Mouse (Mus musculus) MEL (cell line): Measurements from ENCODE around the gene Pcgf1. TPM values are rescaled to one million over a fixed set of nuclear protein-coding genes. Genes with fewer than 3 reads are reported as not detected.

Experiments
- DNase-seq: peaks from one replicate; pipeline ENCODE4 v3.0.0; 2011; ENCODE audit warnings: low read depth, low spot score
- H3K27ac ChIP-seq: 2 replicates; pipeline ENCODE4 v1.5.1; 2012; ENCODE audit warnings: low read depth, mild to moderate bottlenecking, control low read depth, low read length, moderate library complexity; ENCODE audit not compliant: control insufficient read depth
- H3K27me3 ChIP-seq, 2 experiments: fragments of 150-350 bp in 1 of 2; sonication (generic) in 1 of 2; 2 replicates each; pipeline ENCODE4 v1.6.1; 2012; ENCODE audit warnings: low read length in 2 of 2, mild to moderate bottlenecking in 2 of 2, improper control_type of control experiment in 1 of 2, moderate library complexity in 1 of 2; ENCODE audit not compliant: insufficient read depth in 2 of 2, control insufficient read depth in 1 of 2
- H3K36me3 ChIP-seq, 2 experiments: 2 replicates each; pipeline ENCODE4 v1.6.1; 2012 to 2014; ENCODE audit warnings: low read length in 2 of 2, improper control_type of control experiment in 1 of 2, inconsistent platforms in 1 of 2, mild to moderate bottlenecking in 1 of 2; ENCODE audit not compliant: insufficient read depth in 2 of 2, control insufficient read depth in 1 of 2
- H3K4me1 ChIP-seq, 2 experiments: fragments of 150-350 bp in 1 of 2; sonication (generic) in 1 of 2; 2 replicates each; pipeline ENCODE4 v1.6.1; 2012; ENCODE audit warnings: low read length in 2 of 2, improper control_type of control experiment in 1 of 2, mild to moderate bottlenecking in 1 of 2; ENCODE audit not compliant: insufficient read depth in 2 of 2, control insufficient read depth in 1 of 2
- H3K4me3 ChIP-seq, 2 experiments: fragments of 150-350 bp in 1 of 2; sonication (generic) in 1 of 2; 2 replicates each; pipeline ENCODE4 v1.5.1; 2012; ENCODE audit warnings: low read depth in 2 of 2, low read length in 2 of 2, mild to moderate bottlenecking in 2 of 2, moderate library complexity in 2 of 2, control low read depth in 1 of 2, improper control_type of control experiment in 1 of 2; ENCODE audit not compliant: control insufficient read depth in 1 of 2, insufficient read depth in 1 of 2
- H3K79me2 ChIP-seq: 2 replicates; pipeline ENCODE4 v1.6.1; 2012; ENCODE audit warnings: mild to moderate bottlenecking, low read length, moderate library complexity; ENCODE audit not compliant: control insufficient read depth, poor library complexity, insufficient read depth
- H3K9ac ChIP-seq: 2 replicates; pipeline ENCODE4 v1.6.1; 2012; ENCODE audit warnings: low read depth, mild to moderate bottlenecking, control low read depth, low read length, moderate library complexity; ENCODE audit not compliant: control insufficient read depth, poor library complexity, severe bottlenecking
- H3K9me3 ChIP-seq: fragments of 150-350 bp; sonication (generic); replicated peaks from 2 replicates; pipeline ENCODE4 v1.6.1; 2012; ENCODE audit warnings: mild to moderate bottlenecking, low read length, improper control_type of control experiment, moderate library complexity; ENCODE audit not compliant: insufficient read depth
- GABPA ChIP-seq: IDR thresholded peaks from 2 replicates; pipeline ENCODE4 v1.6.1; 2012; ENCODE audit warnings: low read depth, mild to moderate bottlenecking, inconsistent platforms, low read length, improper control_type of control experiment, moderate library complexity
- GATA1 ChIP-seq: IDR thresholded peaks from 2 replicates; pipeline ENCODE4 v1.6.1; 2011; ENCODE audit warnings: low read depth, low read length, improper control_type of control experiment
- JUND ChIP-seq: IDR thresholded peaks from 2 replicates; pipeline ENCODE4 v1.6.1; 2011; ENCODE audit warnings: low read depth, mild to moderate bottlenecking, improper control_type of control experiment, low read length
- MAFK ChIP-seq: IDR thresholded peaks from 2 replicates; pipeline ENCODE4 v1.6.1; 2011; ENCODE audit warnings: low read depth, mild to moderate bottlenecking, low read length, improper control_type of control experiment, borderline replicate concordance
- MAZ ChIP-seq: IDR thresholded peaks from 2 replicates; pipeline ENCODE4 v1.6.1; 2012; ENCODE audit warnings: low read depth, mild to moderate bottlenecking, inconsistent platforms, low read length, improper control_type of control experiment
- MEF2A ChIP-seq: IDR thresholded peaks from 2 replicates; pipeline ENCODE4 v1.6.1; 2014; ENCODE audit warnings: low read depth, mild to moderate bottlenecking, inconsistent platforms, low read length, improper control_type of control experiment; ENCODE audit not compliant: poor library complexity, insufficient replicate concordance, severe bottlenecking; ENCODE audit errors: extremely low read depth
- MYC ChIP-seq: IDR thresholded peaks from 2 replicates; pipeline ENCODE4 v1.6.1; 2011; ENCODE audit warnings: low read depth, mild to moderate bottlenecking, low read length, improper control_type of control experiment, moderate library complexity
- NELFE ChIP-seq: IDR thresholded peaks from 2 replicates; pipeline ENCODE4 v1.6.1; 2011; ENCODE audit warnings: low read depth, low read length, improper control_type of control experiment
- POLR2AphosphoS2 ChIP-seq: IDR thresholded peaks from 2 replicates; pipeline ENCODE4 v1.6.1; 2011; ENCODE audit warnings: low read length, improper control_type of control experiment
- RAD21 ChIP-seq: IDR thresholded peaks from 2 replicates; pipeline ENCODE4 v1.6.1; 2011; ENCODE audit warnings: mild to moderate bottlenecking, low read depth, low read length, improper control_type of control experiment
- RCOR1 ChIP-seq: IDR thresholded peaks from 2 replicates; pipeline ENCODE4 v1.6.1; 2012; ENCODE audit warnings: low read depth, mild to moderate bottlenecking, inconsistent platforms, low read length, improper control_type of control experiment
- TAL1 ChIP-seq: IDR thresholded peaks from 2 replicates; pipeline ENCODE4 v1.6.1; 2012; ENCODE audit warnings: mild to moderate bottlenecking, inconsistent platforms, low read length, moderate library complexity, mixed read lengths
- TCF12 ChIP-seq: IDR thresholded peaks from 2 replicates; pipeline ENCODE4 v1.6.1; 2014; ENCODE audit warnings: low read depth, mild to moderate bottlenecking, inconsistent platforms, low read length, improper control_type of control experiment, moderate library complexity
- USF1 ChIP-seq: IDR thresholded peaks from 2 replicates; pipeline ENCODE4 v1.6.1; 2014; ENCODE audit warnings: low read depth, mild to moderate bottlenecking, inconsistent platforms, low read length, improper control_type of control experiment, moderate library complexity
- ZC3H11A ChIP-seq: IDR thresholded peaks from 2 replicates; pipeline ENCODE4 v1.6.1; 2012; ENCODE audit warnings: low read depth, mild to moderate bottlenecking, inconsistent platforms, low read length, improper control_type of control experiment
- ZNF384 ChIP-seq: IDR thresholded peaks from 2 replicates; pipeline ENCODE4 v1.6.1; 2012; ENCODE audit warnings: low read depth, mild to moderate bottlenecking, inconsistent platforms, low read length, improper control_type of control experiment
- polyA plus RNA-seq, 2 experiments: library from polyadenylated mRNA; stranded (reverse) in 1 of 2; unstranded in 1 of 2; fragments of >175 nt in 1 of 2; fragments of >200 nt in 1 of 2; gene quantifications; 2 replicates each; pipeline versions ENCODE4 v1.2.1 to v1.2.4; 2012; ENCODE audit warnings: low replicate concordance in 2 of 2, low read depth in 1 of 2; ENCODE audit not compliant: insufficient read length in 2 of 2, insufficient read depth in 1 of 2, missing spikeins in 1 of 2
- total RNA-seq: library from RNA; depleted of rRNA; stranded (reverse); fragments of 300-350 nt; gene quantifications from 2 replicates; pipeline ENCODE4 v1.2.3, GENCODE M21; 2012

Gene Pcgf1
- total and polyA plus RNA-seq, 3 experiments = 18.2 to 25.2 TPM; not detected in 1

DNA sequence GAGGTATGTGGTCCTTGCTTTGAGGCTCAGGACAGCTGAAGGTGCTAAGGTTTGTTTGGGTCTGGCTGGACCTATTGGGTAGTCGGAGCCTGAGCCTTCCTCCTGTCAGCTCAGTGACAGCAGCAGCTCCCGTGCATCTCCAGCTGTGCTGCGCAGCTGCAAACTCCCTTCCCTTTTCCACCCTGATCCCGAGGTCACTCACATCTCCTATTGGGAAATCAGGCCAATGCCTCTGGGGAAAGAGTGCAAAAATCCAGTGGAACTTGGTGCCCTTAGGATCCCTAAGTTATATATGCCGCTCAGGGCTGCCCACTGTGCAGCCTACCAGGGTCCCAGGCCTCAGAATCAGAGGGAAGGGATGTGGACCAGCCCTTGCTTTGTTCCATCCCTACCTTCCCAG is 5.8 kb downstream of the Pcgf1 start:
- H3K4me3 ChIP-seq = no peak overlapping the region
- peaks cover 4% of the 10 kb centered on the region for H3K79me2 ChIP-seq
- H3K36me3 ChIP-seq = peaks cover 0 to 3% of the 10 kb centered on the region in 2 experiments; a peak in 1 of 4 replicates
- H3K27me3 ChIP-seq = no peaks in the 10 kb centered on the region
- no peak for DNase-seq
- no peak overlapping the region for H3K27ac ChIP-seq
- peaks cover 0 to 9% of the 10 kb centered on the region in 2 experiments; a peak in 2 of 4 replicates for H3K4me1 ChIP-seq
- H3K9ac ChIP-seq = no peak overlapping the region
- H3K9me3 ChIP-seq = no peaks in the 10 kb centered on the region
- no peak for TF ChIP-seq ZC3H11A
- TF ChIP-seq GABPA = no peak
- TF ChIP-seq RCOR1 = no peak
- TF ChIP-seq RAD21 = no peak
- TF ChIP-seq MEF2A = no peak
- TF ChIP-seq MAZ = no peak

DNA sequence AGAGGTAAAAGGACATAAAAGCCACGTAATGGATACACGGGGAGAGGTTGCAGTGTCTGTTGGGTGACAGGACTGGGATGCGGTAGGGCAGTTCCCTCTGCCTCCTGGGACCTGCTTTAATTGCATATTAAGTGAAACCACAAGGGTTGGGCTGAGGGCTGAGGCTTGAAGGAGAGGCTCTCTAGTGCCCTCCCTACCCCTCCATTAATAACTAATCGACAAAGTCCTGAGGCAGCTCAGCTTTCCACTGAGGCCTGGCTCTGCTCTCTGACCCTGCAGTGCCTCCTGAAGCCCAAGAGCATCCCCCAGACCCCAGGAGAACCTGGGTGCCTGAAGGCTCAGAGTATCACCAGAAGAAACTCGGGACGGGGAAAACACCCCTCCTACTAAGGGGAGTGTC is 6.8 kb downstream of the Pcgf1 start:
- Histone ChIP-seq H3K79me2 (no peaks in the 10 kb centered on the region), H3K27me3 (no peaks in the 10 kb centered on the region), H3K36me3 (no peaks in the 10 kb centered on the region), H3K9ac (no peak overlapping the region), H3K9me3 (no peaks in the 10 kb centered on the region), H3K4me1 (peaks cover 0 to 3% of the 10 kb centered on the region in 2 experiments; a peak in 2 of 4 replicates)
- DNase-seq = no peak
- no peak for TF ChIP-seq POLR2AphosphoS2
- TF ChIP-seq MEF2A = no peak
- TF ChIP-seq ZNF384 = no peak
- no peak for TF ChIP-seq MAFK
- TF ChIP-seq MYC = no peak
- TF ChIP-seq TAL1 = no peak
- TF ChIP-seq USF1 = no peak
- no peak for TF ChIP-seq GABPA
- no peak for TF ChIP-seq TCF12
- no peak for TF ChIP-seq NELFE
- no peak for TF ChIP-seq RAD21
- TF ChIP-seq GATA1 = no peak
- no peak for TF ChIP-seq JUND
- TF ChIP-seq, all 39 proteins: peak for 0
- Histone ChIP-seq H3K27ac (no peak overlapping the region), H3K4me3 (no peak overlapping the region)
